Mouse (Mus musculus) midbrain, embryonic 13.5 days (tissue): ENCODE data around the gene Hspd1. TPM values are rescaled to one million over a fixed set of nuclear protein-coding genes. Genes with fewer than 3 reads are reported as not detected.
"Not testable (repeated sequence)": the region's sequence is repeated elsewhere in the genome, so short reads cannot be mapped to it uniquely, and the experiment has no call there.

Experiments
- ATAC-seq: fragments of 200-750 bp; cut with Nextera tagmentation; 2 replicates; pipeline ENCODE4 v1.8.0; 2017; ENCODE audit warnings: mild to moderate bottlenecking, moderate TSS enrichment, moderate library complexity
- H3K27ac ChIP-seq: fragments of 300-500 bp; sonication (generic); 2 replicates; pipeline ENCODE4 v1.5.1; 2015; ENCODE audit warnings: inconsistent platforms, mild to moderate bottlenecking, moderate library complexity
- H3K27me3 ChIP-seq: fragments of 300-500 bp; sonication (generic); 2 replicates; pipeline ENCODE4 v1.6.1; 2015; ENCODE audit warnings: mild to moderate bottlenecking, inconsistent platforms
- H3K36me3 ChIP-seq: fragments of 300-500 bp; sonication (generic); 2 replicates; pipeline ENCODE4 v1.6.1; 2015; ENCODE audit warnings: mild to moderate bottlenecking, inconsistent platforms
- H3K4me1 ChIP-seq: fragments of 300-500 bp; sonication (generic); replicated peaks from 2 replicates; pipeline ENCODE4 v1.6.1; 2015; ENCODE audit warnings: inconsistent platforms
- H3K4me2 ChIP-seq: fragments of 300-500 bp; sonication (generic); replicated peaks from 2 replicates; pipeline ENCODE4 v1.6.1; 2015; ENCODE audit warnings: moderate library complexity, mild to moderate bottlenecking, inconsistent platforms
- H3K4me3 ChIP-seq: fragments of 300-500 bp; sonication (generic); replicated peaks from 2 replicates; pipeline ENCODE4 v1.5.1; 2015; ENCODE audit warnings: mild to moderate bottlenecking, inconsistent platforms
- H3K9ac ChIP-seq: fragments of 300-500 bp; sonication (generic); replicated peaks from 2 replicates; pipeline ENCODE4 v1.6.1; 2015; ENCODE audit warnings: mild to moderate bottlenecking, inconsistent platforms
- H3K9me3 ChIP-seq: fragments of 300-500 bp; sonication (generic); 2 replicates; pipeline ENCODE4 v1.6.1; 2016; ENCODE audit warnings: mild to moderate bottlenecking, inconsistent platforms
- WGBS: fragments of 180-500 bp; shearing (Covaris S2); methylation state at CpG from one replicate; pipeline ENCODE4 v1.1.7; 2015; 5-methylcytosine and 5-hydroxymethylcytosine counted together
- polyA plus RNA-seq: library from polyadenylated mRNA; unstranded; fragments of >200 nt; fragmentation: Nextera tagmentation; extraction: Ambion mirVana; gene quantifications from 2 replicates; pipeline ENCODE4 v1.2.1, GENCODE M21; 2015

Gene Hspd1
- polyA plus RNA-seq, result 295 and 300 TPM in 2 replicates

GRCm38 (mm10) chr1:55087932-55088610 lies at the start of gene Hspd1, which contains the start of gene Hspe1:
Gene Hspd1, minus strand, starts transcription at chr1:55088243.
Gene Hspe1, plus strand, starts transcription at chr1:55088132.
- Histone ChIP-seq H3K27me3 (no peaks in the 10 kb centered on the region), H3K4me3 (peak within 1 kb of the TSS; percentile 95), H3K36me3 (peaks cover 27% of the 10 kb centered on the region), H3K9me3 (no peaks in the 10 kb centered on the region), H3K4me2 (peak within 1 kb of the TSS; percentile 98), H3K4me1 (peaks cover 47% of the 10 kb centered on the region), H3K27ac (peak within 1 kb of the TSS; percentile 97), H3K9ac (peak within 1 kb of the TSS; percentile 95)
- 0% methylated on average over 69 of the region's 76 CpGs for WGBS
- ATAC-seq, result peak; percentile 96

GRCm38 (mm10) chr1:55135846-55136245 lies 47.8 kb upstream of the Hspd1 start:
- Histone ChIP-seq H3K9me3 (no peaks in the 10 kb centered on the region), H3K4me2 (no peak overlapping the region), H3K27ac (no peak overlapping the region), H3K36me3 (peaks cover 20% of the 10 kb centered on the region), H3K4me1 (peaks cover 28% of the 10 kb centered on the region), H3K4me3 (no peak overlapping the region), H3K9ac (no peak overlapping the region), H3K27me3 (no peaks in the 10 kb centered on the region)
- WGBS, result 100% methylated on average over 1 of the region's 1 CpGs
- ATAC-seq, result no peak

- 100% methylated on average over 3 of the region's 3 CpGs for WGBS
- no peak overlapping the region for H3K4me2 ChIP-seq
- no peaks in the 10 kb centered on the region for H3K27me3 ChIP-seq
- no peak for ATAC-seq
- no peaks in the 10 kb centered on the region for H3K9me3 ChIP-seq
- H3K4me3 ChIP-seq, result no peak overlapping the region
- peaks cover 37% of the 10 kb centered on the region for H3K4me1 ChIP-seq
- H3K9ac ChIP-seq, result no peak overlapping the region
- H3K27ac ChIP-seq, result no peak overlapping the region
- H3K36me3 ChIP-seq, result peaks cover 8% of the 10 kb centered on the region; the same call in 1 of the 2 replicates
These were observed 46.3 kb upstream of the Hspd1 start for GRCm38 (mm10) chr1:55134301-55134700.

GRCm38 (mm10) chr1:55133173-55133572 lies 45.1 kb upstream of the Hspd1 start:
- Histone ChIP-seq H3K27ac (no peak overlapping the region), H3K4me2 (0 out of 2 replicates have a peak overlapping the region, but pooled peaks have one; percentile 9), H3K36me3 (peaks cover 8% of the 10 kb centered on the region; the same call in 1 of the 2 replicates), H3K27me3 (no peaks in the 10 kb centered on the region), H3K9me3 (no peaks in the 10 kb centered on the region), H3K4me1 (peaks cover 37% of the 10 kb centered on the region), H3K4me3 (no peak overlapping the region), H3K9ac (no peak overlapping the region)
- 87% methylated on average over 2 of the region's 2 CpGs for WGBS
- ATAC-seq, result no peak

- Histone ChIP-seq H3K9me3 (no peaks in the 10 kb centered on the region), H3K4me1 (peaks cover 37% of the 10 kb centered on the region), H3K36me3 (0 out of 2 replicates have a peak, but pooled peaks cover 5% of the 10 kb centered on the region), H3K4me3 (peak overlapping the region; percentile 98), H3K9ac (peak overlapping the region; percentile 99), H3K27me3 (no peaks in the 10 kb centered on the region), H3K27ac (no peak overlapping the region), H3K4me2 (peak overlapping the region; percentile 63)
- 72% methylated on average over 4 of the region's 4 CpGs for WGBS
- no peak for ATAC-seq
These were observed 44.3 kb upstream of the Hspd1 start for GRCm38 (mm10) chr1:55132308-55132707.

- peak overlapping the region; percentile 98 for H3K27ac ChIP-seq
- H3K4me1 ChIP-seq, result peaks cover 37% of the 10 kb centered on the region
- under 1% methylated on average over 47 of the region's 47 CpGs for WGBS
- H3K27me3 ChIP-seq, result no peaks in the 10 kb centered on the region
- peak overlapping the region; percentile 63 for H3K4me2 ChIP-seq
- H3K4me3 ChIP-seq, result peak overlapping the region; percentile 98
- 0 out of 2 replicates have a peak, but pooled peaks cover 5% of the 10 kb centered on the region for H3K36me3 ChIP-seq
- H3K9ac ChIP-seq, result peak overlapping the region; percentile 99
- no peak for ATAC-seq
- H3K9me3 ChIP-seq, result no peaks in the 10 kb centered on the region
These were observed 43.5 kb upstream of the Hspd1 start for GRCm38 (mm10) chr1:55131424-55132014.

- Histone ChIP-seq H3K36me3 (0 out of 2 replicates have a peak, but pooled peaks cover 5% of the 10 kb centered on the region), H3K4me2 (peak within 1 kb of the TSS; percentile 63), H3K9ac (peak within 1 kb of the TSS; percentile 99), H3K4me3 (peak within 1 kb of the TSS; percentile 98), H3K9me3 (no peaks in the 10 kb centered on the region), H3K4me1 (peaks cover 37% of the 10 kb centered on the region), H3K27me3 (no peaks in the 10 kb centered on the region), H3K27ac (peak within 1 kb of the TSS; percentile 98)
- WGBS, result under 1% methylated on average over 42 of the region's 42 CpGs
- ATAC-seq, result peak; percentile 98
These were observed 42.9 kb upstream of the Hspd1 start, which contains the start of gene Mob4 for GRCm38 (mm10) chr1:55130943-55131401. Gene Mob4, plus strand, starts transcription at chr1:55131231.

- H3K27ac ChIP-seq, result peak overlapping the region; percentile 98
- H3K9ac ChIP-seq, result peak overlapping the region; percentile 99
- H3K4me2 ChIP-seq, result peak overlapping the region; percentile 63
- peak overlapping the region; percentile 98 for H3K4me3 ChIP-seq
- no peaks in the 10 kb centered on the region for H3K36me3 ChIP-seq
- H3K4me1 ChIP-seq, result peaks cover 33% of the 10 kb centered on the region
- H3K9me3 ChIP-seq, result no peaks in the 10 kb centered on the region
- no peak for ATAC-seq
- 74% methylated on average over 10 of the region's 10 CpGs for WGBS
- H3K27me3 ChIP-seq, result no peaks in the 10 kb centered on the region
These were observed 42.3 kb upstream of the Hspd1 start for GRCm38 (mm10) chr1:55130190-55130916.

- no peak overlapping the region for H3K4me3 ChIP-seq
- no peak for ATAC-seq
- H3K9ac ChIP-seq, result no peak overlapping the region
- H3K4me1 ChIP-seq, result peaks cover 33% of the 10 kb centered on the region
- no peaks in the 10 kb centered on the region for H3K9me3 ChIP-seq
- H3K27ac ChIP-seq, result no peak overlapping the region; the same call in 1 of the 2 replicates
- WGBS, result 95% methylated on average over 5 of the region's 5 CpGs
- H3K27me3 ChIP-seq, result no peaks in the 10 kb centered on the region
- H3K4me2 ChIP-seq, result no peak overlapping the region
- H3K36me3 ChIP-seq, result no peaks in the 10 kb centered on the region
These were observed 41.7 kb upstream of the Hspd1 start for GRCm38 (mm10) chr1:55129716-55130115.

- not testable (repeated sequence) for H3K27me3 ChIP-seq, H3K9me3 ChIP-seq, H3K4me1 ChIP-seq, H3K27ac ChIP-seq, H3K4me3 ChIP-seq, ATAC-seq, H3K36me3 ChIP-seq, H3K4me2 ChIP-seq, H3K9ac ChIP-seq
- 96% methylated on average over 2 of the region's 2 CpGs for WGBS
These were observed 36.1 kb upstream of the Hspd1 start for GRCm38 (mm10) chr1:55124136-55124535.

- Histone ChIP-seq H3K4me3 (no peak overlapping the region), H3K27me3 (no peaks in the 10 kb centered on the region), H3K4me2 (no peak overlapping the region), H3K9me3 (no peaks in the 10 kb centered on the region), H3K4me1 (no peaks in the 10 kb centered on the region), H3K9ac (no peak overlapping the region), H3K36me3 (no peaks in the 10 kb centered on the region), H3K27ac (no peak overlapping the region)
- 92% methylated on average over 2 of the region's 2 CpGs for WGBS
- ATAC-seq, result no peak
These were observed 35.5 kb upstream of the Hspd1 start for GRCm38 (mm10) chr1:55123561-55123960.

- no peak for ATAC-seq
These were observed 35.0 kb upstream of the Hspd1 start for GRCm38 (mm10) chr1:55123046-55123445.

More at GRCm38 (mm10) chr1:55123046-55123445, 35.0 kb upstream of the Hspd1 start:
- H3K36me3 ChIP-seq, result no peaks in the 10 kb centered on the region
- no peak overlapping the region for H3K4me2 ChIP-seq
- H3K4me3 ChIP-seq, result no peak overlapping the region
- no peak overlapping the region for H3K9ac ChIP-seq
- H3K27ac ChIP-seq, result no peak overlapping the region
- WGBS, result 86% methylated on average over 5 of the region's 5 CpGs
- H3K27me3 ChIP-seq, result no peaks in the 10 kb centered on the region
- H3K4me1 ChIP-seq, result no peaks in the 10 kb centered on the region
- H3K9me3 ChIP-seq, result no peaks in the 10 kb centered on the region
